Mouse (Mus musculus): ENCODE data around the gene Dlgap4. TPM values are rescaled to one million over a fixed set of nuclear protein-coding genes. Genes with fewer than 3 reads are reported as not detected.

Dlgap4 gene
- total and polyA plus RNA-seq, 3 experiments, result 10.4 to 39.6 TPM; not detected in 1

- no peaks in the 10 kb centered on the region for H3K27me3 ChIP-seq (ENCODE audit: control insufficient read depth in 1 of 2, insufficient read depth in 2 of 2, low read length in 2 of 2)
- no peak overlapping the region for H3K9ac ChIP-seq (ENCODE audit: control insufficient read depth, low read depth, low read length, poor library complexity, severe bottlenecking)
- no peak overlapping the region for H3K4me3 ChIP-seq (ENCODE audit: control insufficient read depth in 1 of 2, insufficient read depth in 1 of 2, low read depth in 2 of 2, low read length in 2 of 2)
- peaks cover 0 to 4% of the 10 kb centered on the region in 2 experiments; a peak in 2 of 4 replicates for H3K36me3 ChIP-seq (ENCODE audit: control insufficient read depth in 1 of 2, insufficient read depth in 2 of 2, low read length in 2 of 2)
- TF ChIP-seq SIN3A (IDR thresholded peaks at IDR 0.05; ENCODE audit: low read length), result no peak
- no peak for TF ChIP-seq E2F4 (IDR thresholded peaks at IDR 0.05; ENCODE audit: borderline replicate concordance, low read depth, low read length)
- TF ChIP-seq KAT2A (conservative IDR thresholded peaks at IDR 0.05; ENCODE audit: low read depth, low read length), result no peak
- TF ChIP-seq MYB (IDR thresholded peaks at IDR 0.05; ENCODE audit: low read depth, low read length), result no peak
- TF ChIP-seq MXI1 (IDR thresholded peaks at IDR 0.05; ENCODE audit: low read depth, low read length), result no peak
- no peak for TF ChIP-seq MAZ (IDR thresholded peaks at IDR 0.05; ENCODE audit: low read depth, low read length)
- TF ChIP-seq ZC3H11A (IDR thresholded peaks at IDR 0.05; ENCODE audit: low read depth, low read length), result no peak
- TF ChIP-seq BHLHE40 (IDR thresholded peaks at IDR 0.05; ENCODE audit: borderline replicate concordance, low read depth, low read length), result no peak
- TF ChIP-seq POLR2A (IDR thresholded peaks at IDR 0.05; ENCODE audit: control insufficient read depth in 1 of 2, insufficient read depth in 1 of 2, low read depth in 1 of 2, low read length in 2 of 2, poor library complexity in 1 of 2), result no peak
- TF ChIP-seq ELF1 (IDR thresholded peaks at IDR 0.05; ENCODE audit: low read depth, low read length), result no peak
- H3K27ac ChIP-seq (ENCODE audit: control insufficient read depth, low read depth, low read length), result no peak overlapping the region
- DNase-seq (ENCODE audit: low read depth, low spot score), result no peak
- H3K9me3 ChIP-seq (replicated peaks; ENCODE audit: insufficient read depth, low read length), result no peaks in the 10 kb centered on the region
- H3K79me2 ChIP-seq (ENCODE audit: control insufficient read depth, insufficient read depth, low read length, poor library complexity), result no peaks in the 10 kb centered on the region
- H3K4me1 ChIP-seq (ENCODE audit: control insufficient read depth in 1 of 2, insufficient read depth in 2 of 2, low read length in 2 of 2), result peaks cover 0 to 13% of the 10 kb centered on the region in 2 experiments; a peak in 3 of 4 replicates
Measured at GRCm38 (mm10) chr2:156774035-156774737, 160.7 kb downstream of the Dlgap4 start.

- no peak for DNase-seq (ENCODE audit: low read depth, low spot score)
- H3K36me3 ChIP-seq (ENCODE audit: control insufficient read depth in 1 of 2, insufficient read depth in 2 of 2, low read length in 2 of 2), result peaks cover 0 to 4% of the 10 kb centered on the region in 2 experiments; a peak in 2 of 4 replicates
- no peak for TF ChIP-seq KAT2A (conservative IDR thresholded peaks at IDR 0.05; ENCODE audit: low read depth, low read length)
- TF ChIP-seq MAX (IDR thresholded peaks at IDR 0.05; ENCODE audit: low read length), result no peak
- no peak for TF ChIP-seq NRF1 (IDR thresholded peaks at IDR 0.05; ENCODE audit: insufficient read depth, low read depth, low read length, poor library complexity, severe bottlenecking)
- TF ChIP-seq SMC3 (IDR thresholded peaks at IDR 0.05; ENCODE audit: low read depth, low read length), result no peak
- TF ChIP-seq JUND (IDR thresholded peaks at IDR 0.05; ENCODE audit: low read depth, low read length), result no peak
- TF ChIP-seq NELFE (IDR thresholded peaks at IDR 0.05; ENCODE audit: low read depth, low read length), result no peak
- TF ChIP-seq RCOR1 (IDR thresholded peaks at IDR 0.05; ENCODE audit: low read depth, low read length), result no peak
- no peak for TF ChIP-seq USF2 (IDR thresholded peaks at IDR 0.05; ENCODE audit: borderline replicate concordance in 1 of 2, insufficient read depth in 1 of 2, low read depth in 1 of 2, low read length in 2 of 2)
- no peak for TF ChIP-seq ETS1 (IDR thresholded peaks at IDR 0.05; ENCODE audit: low read depth, low read length)
- TF ChIP-seq HCFC1 (IDR thresholded peaks at IDR 0.05; ENCODE audit: low read depth, low read length), result no peak
- TF ChIP-seq CHD2 (IDR thresholded peaks at IDR 0.05; ENCODE audit: low read length), result no peak
- H3K4me1 ChIP-seq (ENCODE audit: control insufficient read depth in 1 of 2, insufficient read depth in 2 of 2, low read length in 2 of 2), result peaks cover 0 to 14% of the 10 kb centered on the region in 2 experiments; a peak in 3 of 4 replicates
- H3K9me3 ChIP-seq (replicated peaks; ENCODE audit: insufficient read depth, low read length), result no peaks in the 10 kb centered on the region
- no peaks in the 10 kb centered on the region for H3K79me2 ChIP-seq (ENCODE audit: control insufficient read depth, insufficient read depth, low read length, poor library complexity)
- H3K4me3 ChIP-seq (ENCODE audit: control insufficient read depth in 1 of 2, insufficient read depth in 1 of 2, low read depth in 2 of 2, low read length in 2 of 2), result no peak within 1 kb of the TSS
- H3K27me3 ChIP-seq (ENCODE audit: control insufficient read depth in 1 of 2, insufficient read depth in 2 of 2, low read length in 2 of 2), result no peaks in the 10 kb centered on the region
- no peak within 1 kb of the TSS for H3K27ac ChIP-seq (ENCODE audit: control insufficient read depth, low read depth, low read length)
- H3K9ac ChIP-seq (ENCODE audit: control insufficient read depth, low read depth, low read length, poor library complexity, severe bottlenecking), result no peak within 1 kb of the TSS
Measured at GRCm38 (mm10) chr2:156774738-156775454, 161.4 kb downstream of the Dlgap4 start, which contains the start of gene Myl9. Gene Myl9 (plus strand): TSS chr2:156775420.
